Mouse (Mus musculus) limb, embryonic 12.5 days (tissue): Measurements from ENCODE around the gene Ldb1. TPM values are rescaled to one million over a fixed set of nuclear protein-coding genes. Genes with fewer than 3 reads are reported as not detected.

Experiments
- ATAC-seq: fragments of 200-750 bp; cut with Nextera tagmentation; 2 replicates; pipeline ENCODE4 v1.8.0; 2017; ENCODE audit warnings: low read depth, moderate TSS enrichment; ENCODE audit not compliant: insufficient number of reproducible peaks, insufficient read depth, low FRiP score, low TSS enrichment
- H3K27ac ChIP-seq: fragments of 300-500 bp; sonication (generic); 2 replicates; pipeline ENCODE4 v1.5.1; 2016; ENCODE audit warnings: mild to moderate bottlenecking, moderate library complexity
- H3K27me3 ChIP-seq: fragments of 300-500 bp; sonication (generic); 2 replicates; pipeline ENCODE4 v1.6.1; 2016; ENCODE audit warnings: mild to moderate bottlenecking, moderate library complexity
- H3K36me3 ChIP-seq: fragments of 300-500 bp; sonication (generic); 2 replicates; pipeline ENCODE4 v1.6.1; 2016; ENCODE audit warnings: mild to moderate bottlenecking, moderate library complexity
- H3K4me1 ChIP-seq: fragments of 300-500 bp; sonication (generic); replicated peaks from 2 replicates; pipeline ENCODE4 v1.6.1; 2016
- H3K4me2 ChIP-seq: fragments of 300-500 bp; sonication (generic); 2 replicates; pipeline ENCODE4 v1.6.1; 2016; ENCODE audit warnings: mild to moderate bottlenecking, moderate library complexity
- H3K4me3 ChIP-seq: fragments of 300-500 bp; sonication (generic); replicated peaks from 2 replicates; pipeline ENCODE4 v1.5.1; 2016; ENCODE audit warnings: mild to moderate bottlenecking
- H3K9ac ChIP-seq: fragments of 300-500 bp; sonication (generic); replicated peaks from 2 replicates; pipeline ENCODE4 v1.6.1; 2016; ENCODE audit warnings: mild to moderate bottlenecking, moderate library complexity
- H3K9me3 ChIP-seq: fragments of 300-500 bp; sonication (generic); 2 replicates; pipeline ENCODE4 v1.6.1; 2016; ENCODE audit warnings: mild to moderate bottlenecking, moderate library complexity
- WGBS: fragments of 180-500 bp; shearing (Covaris S2); methylation state at CpG from one replicate; pipeline ENCODE4 v1.1.7; 2016; 5-methylcytosine and 5-hydroxymethylcytosine counted together
- polyA plus RNA-seq: library from polyadenylated mRNA; unstranded; fragments of >200 nt; fragmentation: Nextera tagmentation; extraction: Ambion mirVana; gene quantifications from 2 replicates; pipeline ENCODE4 v1.2.1, GENCODE M21; 2016

Ldb1 gene
- polyA plus RNA-seq, 1 experiment from 2014 or later: 135 TPM

DNA sequence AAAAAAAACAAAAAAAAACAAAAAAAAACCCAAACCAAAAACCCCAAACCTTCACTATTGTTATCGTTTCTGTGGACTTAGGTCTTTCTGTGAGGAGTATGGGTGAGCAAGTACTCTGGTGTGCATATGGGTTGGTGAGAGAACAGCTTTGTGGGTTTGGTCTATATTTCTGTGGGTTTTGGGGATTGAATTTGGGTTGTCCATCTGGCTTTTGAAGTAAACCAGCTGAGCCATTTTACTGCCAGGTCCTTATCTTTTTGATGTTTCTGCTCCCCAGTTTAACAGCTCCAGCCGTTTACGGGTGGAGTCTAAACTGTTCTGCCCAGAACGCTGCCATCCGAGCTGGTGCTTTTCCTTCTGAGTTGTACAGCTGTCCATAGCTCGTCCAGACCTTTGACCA lies 15.8 kb upstream of the Ldb1 start:
- Histone ChIP-seq H3K4me3 (no peak overlapping the region), H3K4me1 (peaks cover 6% of the 10 kb centered on the region), H3K36me3 (peaks cover 46% of the 10 kb centered on the region), H3K9me3 (no peaks in the 10 kb centered on the region), H3K4me2 (no peak overlapping the region), H3K27ac (no peak overlapping the region), H3K27me3 (no peaks in the 10 kb centered on the region), H3K9ac (no peak overlapping the region)
- ATAC-seq: no peak
- WGBS: 61% methylated on average over 6 of the region's 6 CpGs

- no peaks in the 10 kb centered on the region for H3K9me3 ChIP-seq
- peaks cover 6% of the 10 kb centered on the region for H3K4me1 ChIP-seq
- 94% methylated on average over 7 of the region's 7 CpGs for WGBS
- H3K27ac ChIP-seq: no peak overlapping the region
- ATAC-seq: no peak
- H3K27me3 ChIP-seq: no peaks in the 10 kb centered on the region
- H3K4me3 ChIP-seq: no peak overlapping the region
- peak overlapping the region; percentile 60; the same call in 1 of the 2 replicates for H3K4me2 ChIP-seq
- H3K36me3 ChIP-seq: peaks cover 22% of the 10 kb centered on the region
- H3K9ac ChIP-seq: no peak overlapping the region
These were observed 13.5 kb upstream of the Ldb1 start for GRCm38 (mm10) chr19:46058466-46058865.

DNA sequence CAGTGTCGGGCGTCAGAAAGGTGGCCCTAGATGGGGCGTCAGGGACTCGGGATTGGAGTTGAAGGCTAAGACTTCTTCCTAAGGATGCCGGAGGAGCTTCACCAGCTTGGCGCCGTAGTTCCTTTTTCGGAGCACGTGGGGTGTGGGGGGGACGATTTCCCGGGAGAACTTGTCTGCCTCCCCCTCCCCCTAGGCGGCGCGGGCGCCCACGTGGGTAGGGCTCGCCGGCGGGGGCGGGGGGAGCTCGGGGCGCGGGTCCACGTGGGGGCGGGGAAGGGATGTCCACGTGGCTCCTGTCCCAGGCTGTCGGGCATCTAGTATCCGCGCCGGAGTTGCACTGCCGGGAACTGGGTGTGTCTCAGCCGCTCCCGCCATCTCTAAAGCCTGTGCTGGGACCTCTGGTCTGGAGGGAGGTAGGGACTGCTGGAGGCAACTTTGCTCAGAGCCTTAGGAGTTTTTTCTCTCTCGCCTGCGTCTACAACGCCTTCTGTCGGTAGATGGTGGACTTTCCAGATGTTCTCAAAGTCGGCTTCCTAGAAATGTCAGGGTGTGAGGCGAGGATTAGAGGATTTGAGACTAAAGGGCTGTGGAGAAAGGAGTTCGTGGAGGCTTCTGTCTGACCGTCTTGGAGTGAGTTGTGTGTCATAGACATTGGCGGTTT lies 12.1 kb upstream of the Ldb1 start:
- Histone ChIP-seq H3K27me3 (no peaks in the 10 kb centered on the region), H3K4me1 (peaks cover 6% of the 10 kb centered on the region), H3K4me3 (peak overlapping the region; percentile 83), H3K4me2 (peak overlapping the region; percentile 60), H3K9me3 (no peaks in the 10 kb centered on the region), H3K27ac (peak overlapping the region; percentile 93), H3K9ac (peak overlapping the region; percentile 79), H3K36me3 (peaks cover 9% of the 10 kb centered on the region)
- ATAC-seq: peak; percentile 50
- WGBS: under 1% methylated on average over 41 of the region's 42 CpGs

GRCm38 (mm10) chr19:46056388-46056946 lies 11.5 kb upstream of the Ldb1 start:
- peak overlapping the region; percentile 83 for H3K4me3 ChIP-seq
- ATAC-seq: peak; percentile 92
- H3K4me1 ChIP-seq: peaks cover 6% of the 10 kb centered on the region
- peak overlapping the region; percentile 79 for H3K9ac ChIP-seq
- H3K27ac ChIP-seq: peak overlapping the region; percentile 93
- no peaks in the 10 kb centered on the region for H3K27me3 ChIP-seq
- under 1% methylated on average over 52 of the region's 52 CpGs for WGBS
- no peaks in the 10 kb centered on the region for H3K9me3 ChIP-seq
- H3K4me2 ChIP-seq: peak overlapping the region; percentile 60
- H3K36me3 ChIP-seq: peaks cover 3% of the 10 kb centered on the region; the same call in 1 of the 2 replicates

GRCm38 (mm10) chr19:46055752-46056387 lies 10.9 kb upstream of the Ldb1 start:
- H3K27ac ChIP-seq: peak overlapping the region; percentile 93; the same call in 1 of the 2 replicates
- ATAC-seq: peak; percentile 84

GRCm38 (mm10) chr19:46050462-46050861 lies 5.4 kb upstream of the Ldb1 start:
- no peak for ATAC-seq
- H3K9me3 ChIP-seq: no peaks in the 10 kb centered on the region
- WGBS: 83% methylated on average over 2 of the region's 2 CpGs

More at GRCm38 (mm10) chr19:46055752-46056387, 10.9 kb upstream of the Ldb1 start:
- no peaks in the 10 kb centered on the region for H3K36me3 ChIP-seq
- peaks cover 6% of the 10 kb centered on the region for H3K4me1 ChIP-seq
- H3K4me3 ChIP-seq: peak overlapping the region; percentile 83
- 2% methylated on average over 11 of the region's 11 CpGs for WGBS
- no peaks in the 10 kb centered on the region for H3K9me3 ChIP-seq
- H3K27me3 ChIP-seq: no peaks in the 10 kb centered on the region
- H3K4me2 ChIP-seq: peak overlapping the region; percentile 60
- H3K9ac ChIP-seq: peak overlapping the region; percentile 79

DNA sequence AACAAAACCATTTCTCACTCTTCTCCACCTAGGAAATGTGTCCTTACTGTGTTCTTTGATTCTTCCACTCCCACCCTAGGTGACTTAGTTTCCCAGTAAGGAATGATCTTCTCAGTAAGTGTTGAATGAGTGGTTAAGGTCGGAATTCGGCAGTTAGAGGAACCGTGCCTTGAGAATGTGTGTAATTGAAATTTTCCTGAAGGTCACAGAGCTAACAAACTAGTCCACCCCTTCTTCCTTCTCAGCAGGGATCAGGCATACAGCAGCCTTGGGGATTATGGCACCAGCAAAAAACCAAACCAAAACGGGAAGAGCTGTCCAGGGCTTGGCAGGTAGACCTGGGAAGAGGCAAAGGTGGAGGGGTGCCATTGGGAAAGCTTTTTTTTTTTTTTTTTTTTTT lies 4.1 kb upstream of the Ldb1 start:
- WGBS: 60% methylated on average over 4 of the region's 4 CpGs
- no peak for ATAC-seq

More at GRCm38 (mm10) chr19:46050462-46050861, 5.4 kb upstream of the Ldb1 start:
- Histone ChIP-seq H3K36me3 (no peaks in the 10 kb centered on the region), H3K4me1 (peaks cover 14% of the 10 kb centered on the region), H3K4me3 (no peak overlapping the region), H3K9ac (no peak overlapping the region), H3K4me2 (no peak overlapping the region), H3K27me3 (no peaks in the 10 kb centered on the region), H3K27ac (no peak overlapping the region)

DNA sequence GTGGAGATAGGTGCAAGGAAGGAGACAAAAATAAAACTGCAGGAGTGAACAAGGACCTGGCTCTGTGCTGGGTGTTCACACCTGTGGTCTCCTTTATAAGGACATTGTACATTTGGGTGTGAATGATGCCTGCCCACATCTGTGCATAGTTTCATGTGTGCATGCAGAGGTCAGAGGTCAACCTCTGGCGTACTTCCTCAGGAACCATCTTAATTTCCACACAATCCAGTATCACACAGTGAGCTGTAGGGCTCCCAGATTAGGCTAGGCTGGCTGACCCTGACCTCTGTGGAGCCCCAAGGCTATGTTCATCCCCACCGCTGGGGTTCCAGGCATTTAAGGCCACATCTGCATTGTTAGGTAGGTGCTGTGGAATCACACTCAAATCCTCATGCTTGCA lies 2.4 kb upstream of the Ldb1 start:
- Histone ChIP-seq H3K4me1 (peaks cover 32% of the 10 kb centered on the region), H3K4me2 (no peak overlapping the region), H3K27me3 (no peaks in the 10 kb centered on the region), H3K4me3 (no peak overlapping the region), H3K36me3 (no peaks in the 10 kb centered on the region), H3K27ac (no peak overlapping the region), H3K9me3 (no peaks in the 10 kb centered on the region), H3K9ac (no peak overlapping the region)
- 41% methylated on average over 2 of the region's 2 CpGs for WGBS
- no peak for ATAC-seq

More for the DNA sequence above, 4.1 kb upstream of the Ldb1 start:
- H3K27ac ChIP-seq: no peak overlapping the region
- H3K4me1 ChIP-seq: peaks cover 15% of the 10 kb centered on the region
- H3K27me3 ChIP-seq: no peaks in the 10 kb centered on the region
- H3K36me3 ChIP-seq: no peaks in the 10 kb centered on the region
- no peak overlapping the region for H3K4me3 ChIP-seq
- no peaks in the 10 kb centered on the region for H3K9me3 ChIP-seq
- H3K9ac ChIP-seq: no peak overlapping the region
- no peak overlapping the region for H3K4me2 ChIP-seq

DNA sequence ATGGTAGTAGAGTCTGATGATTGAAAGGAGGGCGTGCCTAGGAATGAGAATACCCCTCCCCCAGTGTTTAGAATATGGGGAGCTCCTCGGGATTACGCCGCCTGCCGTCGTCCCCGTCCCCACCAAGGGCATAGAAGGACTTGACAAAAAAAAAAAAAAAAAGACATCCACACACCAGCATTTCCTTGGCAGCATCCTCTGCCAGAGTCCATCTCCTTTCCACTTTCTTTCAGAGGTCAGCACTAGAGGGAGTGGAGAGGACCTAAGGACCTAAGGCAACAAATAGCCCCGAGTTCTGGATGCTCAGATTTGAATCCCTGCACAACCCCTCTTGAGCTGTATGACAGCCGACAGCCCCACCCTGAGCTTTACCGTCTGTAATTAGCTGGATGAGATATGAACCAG lies 1.6 kb upstream of the Ldb1 start:
- no peak for ATAC-seq
- peaks cover 41% of the 10 kb centered on the region for H3K4me1 ChIP-seq

GRCm38 (mm10) chr19:46045696-46046311 lies 790 bp upstream of the Ldb1 start:
- Histone ChIP-seq H3K27ac (peak overlapping the region; percentile 99), H3K9me3 (no peaks in the 10 kb centered on the region), H3K36me3 (no peaks in the 10 kb centered on the region), H3K27me3 (no peaks in the 10 kb centered on the region), H3K4me1 (peaks cover 49% of the 10 kb centered on the region), H3K4me2 (peak overlapping the region; percentile 98), H3K9ac (peak overlapping the region; percentile 95), H3K4me3 (peak overlapping the region; percentile 95)
- peak; percentile 18 for ATAC-seq
- WGBS: 0% methylated on average over 7 of the region's 7 CpGs

More for the DNA sequence above, 1.6 kb upstream of the Ldb1 start:
- peak overlapping the region; percentile 95; the same call in 1 of the 2 replicates for H3K4me3 ChIP-seq
- WGBS: 11% methylated on average over 10 of the region's 10 CpGs
- no peaks in the 10 kb centered on the region for H3K36me3 ChIP-seq
- no peaks in the 10 kb centered on the region for H3K9me3 ChIP-seq
- H3K9ac ChIP-seq: no peak overlapping the region
- peak overlapping the region; percentile 99 for H3K27ac ChIP-seq
- H3K27me3 ChIP-seq: no peaks in the 10 kb centered on the region
- H3K4me2 ChIP-seq: peak overlapping the region; percentile 98
